Mouse (Mus musculus) MEL (cell line): ENCODE measurements around the gene Thsd7a.

ENCODE experiments used
- CTCF ChIP-seq, 3 experiments: IDR thresholded peaks in 2 of 3; conservative IDR thresholded peaks in 1 of 3; 2 replicates each; pipeline ENCODE4 v1.5.1; 2011 to 2012; ENCODE audit warnings: low read length in 3 of 3, low read depth in 2 of 3, mild to moderate bottlenecking in 2 of 3, improper control_type of control experiment in 1 of 3, inconsistent platforms in 1 of 3, mixed read lengths in 1 of 3, moderate library complexity in 1 of 3; ENCODE audit not compliant: control insufficient read depth in 1 of 3, insufficient read depth in 1 of 3, poor library complexity in 1 of 3, severe bottlenecking in 1 of 3
- EP300 ChIP-seq, 2 experiments: IDR thresholded peaks; 2 replicates each; pipeline ENCODE4 v1.6.1; 2011; ENCODE audit warnings: improper control_type of control experiment in 2 of 2, low read length in 2 of 2, low read depth in 1 of 2, mild to moderate bottlenecking in 1 of 2
- GATA1 ChIP-seq: IDR thresholded peaks from 2 replicates; pipeline ENCODE4 v1.6.1; 2011; ENCODE audit warnings: low read depth, low read length, improper control_type of control experiment
- MAX ChIP-seq: IDR thresholded peaks from 2 replicates; pipeline ENCODE4 v1.6.1; 2011; ENCODE audit warnings: low read length, improper control_type of control experiment
- MEF2A ChIP-seq: IDR thresholded peaks from 2 replicates; pipeline ENCODE4 v1.6.1; 2014; ENCODE audit warnings: low read depth, mild to moderate bottlenecking, inconsistent platforms, low read length, improper control_type of control experiment; ENCODE audit not compliant: poor library complexity, insufficient replicate concordance, severe bottlenecking; ENCODE audit errors: extremely low read depth
- POLR2A ChIP-seq, 2 experiments: IDR thresholded peaks; 2 replicates each; pipeline ENCODE4 v1.6.1; 2011 to 2012; ENCODE audit warnings: low read length in 2 of 2, mild to moderate bottlenecking in 2 of 2, control low read depth in 1 of 2, improper control_type of control experiment in 1 of 2, low read depth in 1 of 2, moderate library complexity in 1 of 2; ENCODE audit not compliant: control insufficient read depth in 1 of 2, insufficient read depth in 1 of 2, poor library complexity in 1 of 2
- RAD21 ChIP-seq: IDR thresholded peaks from 2 replicates; pipeline ENCODE4 v1.6.1; 2011; ENCODE audit warnings: mild to moderate bottlenecking, low read depth, low read length, improper control_type of control experiment
- USF1 ChIP-seq: IDR thresholded peaks from 2 replicates; pipeline ENCODE4 v1.6.1; 2014; ENCODE audit warnings: low read depth, mild to moderate bottlenecking, inconsistent platforms, low read length, improper control_type of control experiment, moderate library complexity
- ZC3H11A ChIP-seq: IDR thresholded peaks from 2 replicates; pipeline ENCODE4 v1.6.1; 2012; ENCODE audit warnings: low read depth, mild to moderate bottlenecking, inconsistent platforms, low read length, improper control_type of control experiment
- ZMIZ1 ChIP-seq: IDR thresholded peaks from 2 replicates; pipeline ENCODE4 v1.6.1; 2012; ENCODE audit warnings: low read depth, mild to moderate bottlenecking, inconsistent platforms, low read length, improper control_type of control experiment, moderate library complexity
- ZNF384 ChIP-seq: IDR thresholded peaks from 2 replicates; pipeline ENCODE4 v1.6.1; 2012; ENCODE audit warnings: low read depth, mild to moderate bottlenecking, inconsistent platforms, low read length, improper control_type of control experiment

GRCm38 (mm10) chr6:12649633-12650032 is 99.6 kb downstream of the Thsd7a start:
- TF ChIP-seq POLR2A (IDR thresholded peaks at IDR 0.05; ENCODE audit: control insufficient read depth in 1 of 2, insufficient read depth in 1 of 2, low read depth in 1 of 2, low read length in 2 of 2, poor library complexity in 1 of 2) (no peak), USF1 (no peak), CTCF (IDR thresholded peaks at IDR 0.05 in 2 of 3, conservative IDR thresholded peaks at IDR 0.05 in 1 of 3; ENCODE audit: control insufficient read depth in 1 of 3, insufficient read depth in 1 of 3, low read depth in 2 of 3, low read length in 3 of 3, poor library complexity in 1 of 3, severe bottlenecking in 1 of 3) (no peak), ZC3H11A (no peak), ZMIZ1 (no peak), MEF2A (no peak), EP300 (IDR thresholded peaks at IDR 0.05; ENCODE audit: low read depth in 1 of 2, low read length in 2 of 2) (no peak), GATA1 (no peak), ZNF384 (no peak), RAD21 (no peak), MAX (no peak)
